Mouse (Mus musculus) forebrain, postnatal 0 days (tissue): ENCODE results near the gene Ncapd3. TPM values are rescaled to one million over a fixed set of nuclear protein-coding genes. Genes with fewer than 3 reads are reported as not detected.

ENCODE experiments used
- ATAC-seq: fragments of 200-750 bp; cut with Nextera tagmentation; 2 replicates; pipeline ENCODE4 v1.8.0; 2017; ENCODE audit warnings: mild to moderate bottlenecking, moderate library complexity
- DNase-seq: peaks from one replicate; pipeline ENCODE4 v3.0.0-alpha.2; 2015
- H3K27ac ChIP-seq: fragments of 300-500 bp; sonication (generic); 2 replicates; pipeline ENCODE4 v1.5.1; 2014; ENCODE audit warnings: low read depth, mild to moderate bottlenecking, antibody characterized with exemption, low read length, moderate library complexity, mixed read lengths
- H3K27me3 ChIP-seq: fragments of 300-500 bp; sonication (generic); 2 replicates; pipeline ENCODE4 v1.6.1; 2014; ENCODE audit warnings: mild to moderate bottlenecking, low read length, mixed read lengths; ENCODE audit not compliant: insufficient read depth
- H3K36me3 ChIP-seq: fragments of 300-500 bp; sonication (generic); 2 replicates; pipeline ENCODE4 v1.6.1; 2014; ENCODE audit warnings: mild to moderate bottlenecking, moderate library complexity; ENCODE audit not compliant: insufficient read depth
- H3K4me1 ChIP-seq: fragments of 300-500 bp; sonication (generic); 2 replicates; pipeline ENCODE4 v1.6.1; 2014; ENCODE audit warnings: antibody characterized with exemption; ENCODE audit not compliant: insufficient read depth
- H3K4me2 ChIP-seq: fragments of 300-500 bp; sonication (generic); 2 replicates; pipeline ENCODE4 v1.6.1; 2014; ENCODE audit warnings: low read depth, mild to moderate bottlenecking, moderate library complexity
- H3K4me3 ChIP-seq: fragments of 300-500 bp; sonication (generic); 2 replicates; pipeline ENCODE4 v1.5.1; 2014; ENCODE audit warnings: low read depth, low read length, mixed read lengths
- H3K9ac ChIP-seq: fragments of 300-500 bp; sonication (generic); 2 replicates; pipeline ENCODE4 v1.6.1; 2014; ENCODE audit warnings: mild to moderate bottlenecking
- H3K9me3 ChIP-seq: fragments of 300-500 bp; sonication (generic); 2 replicates; pipeline ENCODE4 v1.6.1; 2016; ENCODE audit warnings: low read length
- CTCF ChIP-seq: sonication (generic); IDR thresholded peaks from 2 replicates; pipeline ENCODE4 v1.5.1; 2016; ENCODE audit warnings: antibody characterized with exemption, control low read depth, low read depth
- WGBS: fragments of 180-500 bp; shearing (Covaris S2); extraction: QIAGEN DNeasy Blood & Tissue Kit; methylation state at CpG from one replicate; pipeline ENCODE4 v1.1.7; 2014; 5-methylcytosine and 5-hydroxymethylcytosine counted together
- polyA plus RNA-seq: library from polyadenylated mRNA; unstranded; fragments of >200 nt; fragmentation: Nextera tagmentation; extraction: Ambion mirVana; gene quantifications from 2 replicates; pipeline ENCODE4 v1.2.1, GENCODE M21; 2015
- total RNA-seq: library from RNA; depleted of rRNA; stranded (reverse); fragments of >200 nt; gene quantifications from 2 replicates; pipeline ENCODE4 v1.2.3, GENCODE M21; 2014

Gene Ncapd3
- total and polyA plus RNA-seq, 2 experiments from 2014 or later: 6.2 to 23.1 TPM

GRCm38 (mm10) chr9:27006866-27007265 is 23.1 kb upstream of the Ncapd3 start:
- WGBS: 91% methylated on average over 5 of the region's 5 CpGs
- Histone ChIP-seq H3K4me1 (0 out of 2 replicates have a peak, but pooled peaks cover 3% of the 10 kb centered on the region), H3K27me3 (no peaks in the 10 kb centered on the region), H3K9me3 (no peaks in the 10 kb centered on the region), H3K4me2 (no peak overlapping the region), H3K4me3 (no peak overlapping the region), H3K27ac (no peak overlapping the region), H3K36me3 (peaks cover 69% of the 10 kb centered on the region), H3K9ac (no peak overlapping the region)
- no peak for TF ChIP-seq CTCF
- ATAC-seq (no peak), DNase-seq (no peak)

DNA sequence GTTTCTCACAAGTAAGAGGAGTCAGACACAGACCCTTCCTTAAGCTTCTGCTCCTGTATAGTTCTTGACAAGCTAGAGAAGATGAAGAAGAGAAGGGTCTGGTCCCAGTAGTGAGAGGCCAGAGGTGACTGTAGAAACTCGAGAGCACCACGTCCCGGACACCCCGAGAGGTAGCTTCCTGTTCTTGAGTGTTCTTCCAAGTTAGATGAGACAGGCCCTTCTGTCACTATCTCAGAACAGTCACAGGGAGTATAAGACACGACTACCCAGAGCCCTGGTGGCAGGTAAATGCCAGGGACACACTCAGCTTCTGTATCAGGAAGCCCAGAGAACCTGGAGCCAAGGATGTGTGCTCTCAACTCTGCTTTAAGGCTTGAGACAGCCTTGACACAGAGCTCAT is 20.7 kb upstream of the Ncapd3 start:
- Histone ChIP-seq H3K4me2 (no peak overlapping the region), H3K36me3 (peaks cover 74% of the 10 kb centered on the region), H3K4me3 (no peak overlapping the region), H3K4me1 (0 out of 2 replicates have a peak, but pooled peaks cover 3% of the 10 kb centered on the region), H3K9ac (no peak overlapping the region), H3K27ac (no peak overlapping the region), H3K27me3 (no peaks in the 10 kb centered on the region), H3K9me3 (no peaks in the 10 kb centered on the region)
- 87% methylated on average over 5 of the region's 5 CpGs for WGBS
- no peak for TF ChIP-seq CTCF
- DNase-seq (no peak), ATAC-seq (no peak)

GRCm38 (mm10) chr9:27011572-27011971 is 18.4 kb upstream of the Ncapd3 start:
- H3K36me3 ChIP-seq: peaks cover 72% of the 10 kb centered on the region
- DNase-seq: no peak
- WGBS: 92% methylated on average over 4 of the region's 4 CpGs

GRCm38 (mm10) chr9:27018961-27019360 is 11.0 kb upstream of the Ncapd3 start:
- Histone ChIP-seq H3K4me2 (no peak overlapping the region), H3K4me3 (no peak overlapping the region), H3K9ac (no peak overlapping the region), H3K4me1 (no peaks in the 10 kb centered on the region), H3K9me3 (no peaks in the 10 kb centered on the region), H3K36me3 (peaks cover 34% of the 10 kb centered on the region), H3K27me3 (no peaks in the 10 kb centered on the region), H3K27ac (no peak overlapping the region)
- DNase-seq: no peak
- no peak for TF ChIP-seq CTCF
- ATAC-seq: no peak
- WGBS: 96% methylated on average over 10 of the region's 10 CpGs

More at GRCm38 (mm10) chr9:27011572-27011971, 18.4 kb upstream of the Ncapd3 start:
- Histone ChIP-seq H3K9ac (no peak overlapping the region), H3K27ac (no peak overlapping the region), H3K4me3 (no peak overlapping the region), H3K27me3 (no peaks in the 10 kb centered on the region), H3K4me2 (no peak overlapping the region), H3K4me1 (no peaks in the 10 kb centered on the region), H3K9me3 (no peaks in the 10 kb centered on the region)
- no peak for ATAC-seq
- no peak for TF ChIP-seq CTCF

- no peak for ATAC-seq
- whole genome bisulfite sequencing: 83% methylated on average over 4 of the region's 4 CpGs
- Histone ChIP-seq H3K4me1 (peaks cover 28% of the 10 kb centered on the region), H3K4me2 (no peak overlapping the region), H3K9me3 (no peaks in the 10 kb centered on the region), H3K27ac (no peak overlapping the region), H3K36me3 (peaks cover 4% of the 10 kb centered on the region; the same call in 1 of the 2 replicates), H3K9ac (no peak overlapping the region), H3K27me3 (no peaks in the 10 kb centered on the region), H3K4me3 (no peak overlapping the region)
- DNase-seq: no peak
- TF ChIP-seq CTCF: no peak
These were observed 6.3 kb upstream of the Ncapd3 start for GRCm38 (mm10) chr9:27023681-27024080.

DNA sequence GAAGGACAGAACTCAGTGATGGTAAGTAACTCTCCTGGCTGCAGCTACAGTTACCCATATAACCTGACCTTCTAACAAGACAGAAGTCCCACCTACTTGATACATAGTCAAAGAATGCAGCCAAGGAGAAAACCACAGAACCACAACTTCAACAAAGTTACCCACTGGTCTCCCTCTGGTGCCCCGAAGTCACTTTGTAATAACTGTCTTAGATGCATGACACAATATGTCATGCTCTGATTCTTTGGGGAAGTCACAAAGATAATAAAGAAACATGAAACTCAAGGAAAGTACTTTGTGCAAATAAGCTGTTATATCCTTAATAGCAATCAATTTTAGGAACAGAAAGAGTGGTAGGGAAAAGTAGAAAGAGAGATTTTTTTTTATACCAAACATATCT is 3.3 kb upstream of the Ncapd3 start:
- peaks cover 32% of the 10 kb centered on the region for H3K4me1 ChIP-seq
- no peak for TF ChIP-seq CTCF
- peak overlapping the region; percentile 62; the same call in 1 of the 2 replicates for H3K4me2 ChIP-seq
- WGBS: 86% methylated on average over 1 of the region's 1 CpGs
- DNase-seq (no peak), ATAC-seq (no peak)
- H3K36me3 ChIP-seq: no peaks in the 10 kb centered on the region
- H3K27me3 ChIP-seq: no peaks in the 10 kb centered on the region
- no peak overlapping the region for H3K27ac ChIP-seq
- no peak overlapping the region for H3K9ac ChIP-seq
- H3K9me3 ChIP-seq: no peaks in the 10 kb centered on the region
- H3K4me3 ChIP-seq: peak overlapping the region; percentile 92

DNA sequence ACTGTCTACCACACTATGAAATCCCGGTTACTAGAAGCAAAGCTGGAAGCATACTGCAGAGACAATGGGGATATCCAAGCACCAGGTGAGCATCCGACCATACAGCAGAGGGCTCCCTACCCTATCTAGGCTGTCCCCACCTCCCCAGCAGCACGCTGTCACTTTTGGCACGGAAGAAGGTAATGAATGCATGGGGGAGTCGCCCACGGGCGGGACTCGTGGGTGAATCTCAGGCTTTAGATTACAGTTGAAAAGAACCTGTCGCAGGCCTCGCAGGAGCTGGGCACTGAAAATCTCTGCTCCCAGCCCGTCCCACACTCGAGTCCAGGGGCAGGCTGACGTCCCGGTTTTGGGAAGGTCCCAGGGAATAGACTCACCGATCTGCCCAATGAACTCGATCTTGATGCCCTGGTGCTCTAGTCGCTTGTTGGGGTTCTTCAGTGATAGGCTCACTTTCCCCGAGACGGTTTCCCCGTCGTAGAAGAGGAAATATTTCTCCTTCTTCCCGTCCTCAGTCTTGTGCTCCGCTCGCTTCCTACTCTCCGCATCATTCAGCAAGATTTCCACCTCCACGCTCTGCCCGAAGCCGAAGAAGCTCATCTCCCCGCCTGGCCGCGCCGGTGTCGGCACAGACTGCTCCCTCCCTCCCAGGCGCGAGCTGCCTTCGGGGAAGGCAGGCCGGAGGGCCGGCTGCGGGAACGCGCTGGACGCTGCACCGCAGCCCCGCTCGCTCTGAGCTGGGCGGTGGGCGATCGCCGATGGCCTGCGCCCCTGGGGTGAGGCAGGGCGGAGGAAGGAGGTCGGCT is 750 bp upstream of the Ncapd3 start:
- Histone ChIP-seq H3K4me2 (peak overlapping the region; percentile 62), H3K9ac (peak overlapping the region; percentile 96), H3K9me3 (no peaks in the 10 kb centered on the region), H3K4me1 (peaks cover 32% of the 10 kb centered on the region), H3K27ac (peak overlapping the region; percentile 96), H3K27me3 (no peaks in the 10 kb centered on the region), H3K36me3 (no peaks in the 10 kb centered on the region), H3K4me3 (peak overlapping the region; percentile 92)
- DNase-seq: peak; percentile 66
- under 1% methylated on average over 52 of the region's 52 CpGs for WGBS
- ATAC-seq: peak; percentile 32
- peak; percentile 51 for TF ChIP-seq CTCF
